Mouse (Mus musculus): ENCODE measurements around the gene Soga1.

The Soga1 gene

DNA sequence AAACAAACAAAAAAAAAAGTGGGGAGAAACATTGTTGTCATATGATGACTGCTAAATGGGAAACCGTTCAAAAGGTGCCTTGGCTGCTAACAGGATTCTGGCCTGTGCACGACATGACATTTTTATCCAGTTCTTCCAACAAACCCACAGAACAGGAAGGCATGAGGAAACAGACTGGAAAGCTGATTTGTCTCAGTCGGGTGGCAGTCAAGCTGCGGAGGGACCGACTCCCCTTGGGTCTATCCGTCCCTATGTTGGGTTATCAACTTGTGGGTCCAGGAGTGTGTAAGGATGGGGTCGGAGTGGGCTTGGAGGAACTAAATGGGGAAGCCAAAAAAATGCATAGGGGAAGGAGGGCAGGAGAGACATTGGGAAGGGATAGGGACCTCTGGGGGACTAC is 37.6 kb downstream of the Soga1 start:
- no peak for DNase-seq (ENCODE audit: low read depth, low spot score)

DNA sequence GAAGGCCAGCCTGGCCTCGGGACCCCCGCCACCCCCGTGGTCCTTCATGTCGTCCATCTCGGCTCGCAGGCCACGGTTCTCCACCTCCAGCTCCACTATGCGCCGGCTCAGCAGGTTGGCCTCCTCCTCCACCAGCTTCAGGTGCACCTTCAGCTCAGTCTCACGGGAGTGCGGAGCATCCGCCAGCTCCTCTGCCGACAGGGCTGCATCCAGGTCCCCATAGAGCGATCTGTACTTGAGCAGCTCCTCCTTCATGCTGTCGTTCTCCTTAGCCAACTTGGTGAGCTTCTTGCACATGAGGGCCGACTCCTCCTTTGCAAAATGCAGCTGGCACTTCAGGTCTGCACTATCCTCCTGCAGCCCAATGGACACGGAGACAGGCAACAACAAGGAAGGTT is 38.4 kb downstream of the Soga1 start:
- DNase-seq (ENCODE audit: low read depth, low spot score), result no peak

DNA sequence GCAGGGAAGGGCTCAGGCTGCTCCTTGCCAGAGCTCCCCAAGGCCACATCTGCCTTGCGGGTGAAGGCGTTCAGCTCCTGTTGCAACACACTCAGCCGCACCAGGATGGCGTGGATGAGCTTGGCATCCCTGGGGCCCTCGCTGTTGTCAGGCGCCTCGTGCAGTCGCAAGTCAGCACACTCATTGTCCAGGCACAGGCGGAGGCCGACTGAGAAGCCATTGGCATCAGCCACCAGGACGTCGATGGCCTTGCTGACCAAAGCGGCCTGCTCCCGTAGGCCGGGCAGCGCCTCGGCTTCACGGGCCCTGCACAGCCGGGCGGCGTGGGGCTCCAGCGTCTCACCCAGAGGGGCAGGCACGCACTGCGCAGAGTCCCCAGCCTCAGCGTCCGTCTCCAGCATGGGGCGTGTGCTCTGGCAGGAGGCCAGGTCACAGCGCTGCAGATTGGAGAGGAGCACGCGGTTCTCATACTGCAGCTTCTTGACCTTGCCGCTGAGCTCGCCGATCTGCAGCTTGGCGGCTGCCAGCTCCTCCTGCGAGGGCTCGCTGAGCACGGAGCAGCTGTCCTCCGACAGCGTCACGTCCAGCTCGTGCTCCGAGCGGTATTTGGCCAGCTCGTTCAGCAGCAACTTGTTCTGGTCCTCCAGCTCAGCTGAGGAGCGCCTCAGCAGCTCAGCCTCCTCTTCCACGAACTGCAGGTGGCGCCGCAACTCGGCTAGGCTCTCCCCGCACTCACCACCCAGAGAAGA is 39.0 kb downstream of the Soga1 start:
- no peak for DNase-seq (ENCODE audit: low read depth, low spot score)

DNA sequence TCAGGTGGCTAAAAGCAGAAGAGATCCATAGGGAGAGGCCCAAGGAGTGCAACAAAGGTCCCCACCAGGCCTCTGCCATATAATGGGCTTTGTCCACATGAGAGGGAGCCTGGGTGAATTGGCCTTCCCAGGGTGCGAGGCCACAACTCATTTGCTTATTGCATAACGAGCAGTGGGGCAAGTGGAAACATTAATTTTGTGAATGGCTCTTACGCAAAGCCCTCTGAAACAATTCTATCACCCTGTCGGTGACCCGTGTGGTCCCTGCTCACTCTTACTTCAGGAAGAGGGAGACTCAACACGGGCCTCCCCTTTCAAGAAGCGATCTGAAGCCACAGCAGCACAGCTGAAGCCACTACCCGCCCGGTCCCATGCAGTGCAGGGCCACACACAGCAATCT is 41.8 kb downstream of the Soga1 start:
- no peak for DNase-seq (ENCODE audit: low read depth, low spot score)

GRCm38 (mm10) chr2:157036400-157036799 is 42.7 kb downstream of the Soga1 start:
- peak; percentile 79 for DNase-seq (ENCODE audit: low read depth, low spot score)

DNA sequence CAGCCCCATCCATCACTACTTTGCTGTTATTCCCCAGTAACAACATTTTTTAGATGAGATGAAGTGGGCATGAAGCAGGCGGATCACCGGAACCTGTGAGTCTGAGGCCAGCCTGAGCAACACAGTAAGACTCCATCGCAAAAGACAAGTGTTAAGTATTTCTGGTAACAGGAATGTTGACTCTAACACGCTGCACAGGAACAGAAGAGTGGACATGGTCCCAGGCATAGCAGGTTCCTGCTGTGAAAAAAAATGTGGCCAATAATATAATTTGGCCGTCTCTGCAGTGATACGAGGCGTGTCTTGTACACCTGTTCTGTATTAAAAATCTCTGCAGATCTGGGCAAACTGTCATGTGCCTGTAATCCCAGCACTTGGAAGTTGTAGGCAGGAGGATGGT is 43.7 kb downstream of the Soga1 start:
- no peak for DNase-seq (ENCODE audit: low read depth, low spot score)

- DNase-seq (ENCODE audit: low read depth, low spot score), result peak; percentile 84
These were observed 48.2 kb downstream of the Soga1 start for GRCm38 (mm10) chr2:157030804-157031203.

- no peak for DNase-seq (ENCODE audit: low read depth, low spot score)
These were observed 50.8 kb downstream of the Soga1 start for GRCm38 (mm10) chr2:157028261-157028660.

DNA sequence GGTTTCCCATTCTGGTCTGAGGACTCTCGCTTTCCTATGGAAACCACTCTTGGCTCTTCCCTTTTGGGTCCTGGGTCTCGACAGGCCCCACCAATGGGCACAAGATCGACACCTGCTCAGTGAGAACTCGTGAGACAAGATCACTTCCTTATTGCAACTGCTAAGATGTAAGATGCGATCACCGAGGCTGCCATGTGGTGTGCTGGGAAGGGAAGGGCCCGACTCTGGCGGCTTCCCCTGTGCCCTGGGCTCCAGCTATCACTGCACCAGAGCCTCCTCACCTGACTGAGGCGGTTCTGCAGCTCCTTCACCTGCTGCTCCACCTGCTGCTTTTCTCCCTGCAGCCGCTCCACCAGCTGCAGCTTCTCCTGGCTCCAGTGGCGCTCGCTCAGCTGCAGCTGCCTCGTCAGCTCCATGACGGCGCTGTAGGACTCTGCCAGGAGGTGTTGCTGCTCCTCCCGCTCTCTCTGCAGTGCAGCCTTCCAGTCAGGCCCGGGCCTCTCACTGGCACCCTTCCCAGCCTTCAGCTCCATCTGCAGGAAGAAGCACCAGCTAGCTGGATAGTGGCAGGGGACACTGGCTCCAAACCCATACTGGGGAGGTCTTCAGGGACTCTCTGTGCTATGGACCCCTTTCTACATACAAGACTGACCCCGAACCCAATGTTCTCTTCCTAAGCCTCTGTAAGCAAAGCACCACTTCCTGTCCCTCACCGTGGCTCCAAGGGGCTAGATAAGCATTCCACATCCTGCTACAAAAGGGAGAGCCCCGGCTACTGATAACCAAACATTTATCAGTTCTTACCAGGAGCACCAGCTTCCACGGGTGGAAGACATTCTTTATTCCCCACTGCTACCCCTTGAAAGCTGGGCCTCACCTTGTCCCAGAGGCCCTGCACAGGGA is 51.7 kb downstream of the Soga1 start:
- no peak for DNase-seq (ENCODE audit: low read depth, low spot score)

GRCm38 (mm10) chr2:157021156-157021555 is 57.9 kb downstream of the Soga1 start:
- DNase-seq (ENCODE audit: low read depth, low spot score), result no peak

DNA sequence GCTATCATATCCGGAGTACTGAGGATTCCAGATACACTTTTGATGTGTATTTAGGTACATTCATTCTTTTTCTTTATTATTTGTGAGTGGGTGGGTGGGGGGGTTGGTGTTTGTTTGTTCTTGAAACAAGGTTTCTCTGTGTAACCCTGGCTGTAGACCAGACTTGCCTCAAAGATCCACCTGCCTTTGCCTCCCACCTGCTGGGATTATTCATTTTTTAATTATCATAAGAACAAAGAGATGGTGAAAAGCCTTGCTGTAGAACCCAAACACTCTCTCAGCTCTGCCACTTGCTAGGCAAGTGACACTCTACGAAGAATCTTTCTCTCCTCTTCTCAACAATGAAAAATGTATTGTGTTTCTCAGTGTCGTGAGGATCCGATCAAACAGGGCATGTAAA is 59.8 kb downstream of the Soga1 start:
- DNase-seq (ENCODE audit: low read depth, low spot score), result no peak

- DNase-seq (ENCODE audit: low read depth, low spot score), result no peak
These were observed 62.4 kb downstream of the Soga1 start for GRCm38 (mm10) chr2:157016529-157017270.

GRCm38 (mm10) chr2:157012341-157012740 is 66.7 kb downstream of the Soga1 start:
- no peak for DNase-seq (ENCODE audit: low read depth, low spot score)

- no peak for DNase-seq (ENCODE audit: low read depth, low spot score)
These were observed 68.3 kb downstream of the Soga1 start for GRCm38 (mm10) chr2:157010634-157011310.

DNA sequence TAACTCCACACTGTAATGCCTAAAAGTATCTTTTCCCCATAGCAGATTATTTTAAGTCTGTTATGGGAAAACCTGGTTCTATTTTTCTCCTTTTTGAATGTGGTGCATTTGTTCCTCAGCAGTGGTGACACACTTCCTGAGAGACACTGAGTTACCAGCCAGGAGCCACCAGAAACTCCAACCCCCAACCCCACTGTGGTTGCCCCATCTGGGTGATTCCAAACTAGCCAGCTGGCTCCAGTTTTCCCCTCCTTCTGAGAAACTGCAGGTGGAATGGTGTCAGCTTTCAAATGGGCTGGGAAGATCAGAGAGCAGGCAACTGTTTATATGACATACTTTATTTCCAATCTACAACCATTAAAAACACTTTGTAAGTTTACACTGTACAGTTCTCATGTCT is 68.9 kb downstream of the Soga1 start:
- DNase-seq (ENCODE audit: low read depth, low spot score), result peak; percentile 28

GRCm38 (mm10) chr2:157008509-157008908 is 70.5 kb downstream of the Soga1 start:
- DNase-seq (ENCODE audit: low read depth, low spot score), result no peak

- DNase-seq (ENCODE audit: low read depth, low spot score), result no peak
These were observed 71.8 kb downstream of the Soga1 start for GRCm38 (mm10) chr2:157007234-157007596.

- peak; percentile 89 for DNase-seq (ENCODE audit: low read depth, low spot score)
These were observed 72.4 kb downstream of the Soga1 start, which contains the start of gene Dsn1 for GRCm38 (mm10) chr2:157006511-157007233. Gene Dsn1 (minus strand): TSS chr2:157007154.

- DNase-seq (ENCODE audit: low read depth, low spot score), result no peak
These were observed 76.7 kb downstream of the Soga1 start for GRCm38 (mm10) chr2:157002321-157002720.

DNA sequence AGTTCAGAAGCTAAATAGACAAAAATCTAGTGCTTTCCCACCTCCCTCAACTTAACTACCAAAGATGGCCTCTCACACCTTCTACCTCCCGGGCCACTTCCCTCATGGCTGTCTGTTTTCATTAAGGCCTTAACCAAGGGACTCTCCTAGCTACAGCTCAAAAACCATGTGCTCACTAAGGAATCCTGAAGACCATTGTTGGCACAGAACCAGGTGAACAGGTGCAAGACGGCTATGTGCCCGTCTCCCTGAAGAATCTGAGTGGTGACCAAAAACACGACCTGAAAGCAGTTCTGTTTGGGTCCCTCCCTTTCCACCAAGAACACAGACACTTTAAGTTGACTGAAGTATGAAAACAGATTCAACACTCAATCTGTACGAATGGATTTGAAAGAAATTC is 80.8 kb downstream of the Soga1 start:
- DNase-seq (ENCODE audit: low read depth, low spot score), result no peak

DNA sequence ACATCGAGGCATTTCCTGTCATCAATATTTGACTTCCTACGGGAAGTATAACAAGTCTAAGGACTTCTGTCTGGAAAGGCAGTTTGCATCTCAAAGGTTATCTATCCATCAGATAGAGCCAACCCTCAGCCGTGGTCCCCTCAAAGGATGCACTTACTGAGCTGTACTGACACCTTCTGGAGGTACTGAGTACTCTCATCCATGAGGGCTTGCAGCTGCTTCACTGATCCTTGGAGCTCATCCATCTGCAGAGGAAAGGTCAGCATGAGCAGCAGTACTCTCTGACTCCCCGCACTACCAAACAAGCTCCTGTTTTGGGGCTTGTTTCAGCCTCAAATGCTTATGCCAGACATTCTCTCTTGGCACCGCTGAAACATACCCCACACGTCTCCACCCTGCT is 82.5 kb downstream of the Soga1 start:
- DNase-seq (ENCODE audit: low read depth, low spot score), result peak; percentile 77

Measured in 3T3-L1 (cell line).